Mouse (Mus musculus) heart, embryonic 16.5 days (tissue): ENCODE measurements around the gene Spag6. TPM values are rescaled to one million over a fixed set of nuclear protein-coding genes. Genes with fewer than 3 reads are reported as not detected.
A peak's percentile ranks its signal among the peaks of the same experiment; 100 is the strongest.

ENCODE experiments used
- ATAC-seq: fragments of 200-750 bp; cut with Nextera tagmentation; replicated peaks from 2 replicates; pipeline ENCODE4 v1.8.0; 2017; ENCODE audit warnings: moderate number of reproducible peaks; ENCODE audit not compliant: insufficient read depth, low FRiP score; ENCODE audit errors: extremely low read depth
- H3K27ac ChIP-seq: fragments of 300-500 bp; sonication (generic); 2 replicates; pipeline ENCODE4 v1.5.1; 2014; ENCODE audit warnings: mild to moderate bottlenecking, low read length, control low read depth, moderate library complexity
- H3K27me3 ChIP-seq: fragments of 300-500 bp; sonication (generic); 2 replicates; pipeline ENCODE4 v1.6.1; 2014; ENCODE audit warnings: low read length, mixed read lengths; ENCODE audit not compliant: control insufficient read depth, insufficient read depth
- H3K36me3 ChIP-seq: fragments of 300-500 bp; sonication (generic); 2 replicates; pipeline ENCODE4 v1.6.1; 2014; ENCODE audit not compliant: control insufficient read depth, insufficient read depth
- H3K4me1 ChIP-seq: fragments of 300-500 bp; sonication (generic); 2 replicates; pipeline ENCODE4 v1.6.1; 2014; ENCODE audit warnings: low read length, mixed read lengths; ENCODE audit not compliant: control insufficient read depth, insufficient read depth
- H3K4me2 ChIP-seq: fragments of 300-500 bp; sonication (generic); 2 replicates; pipeline ENCODE4 v1.6.1; 2014; ENCODE audit warnings: low read depth, mild to moderate bottlenecking, control low read depth, low read length
- H3K4me3 ChIP-seq: fragments of 300-500 bp; sonication (generic); 2 replicates; pipeline ENCODE4 v1.5.1; 2014; ENCODE audit warnings: mild to moderate bottlenecking, control low read depth, low read length
- H3K9ac ChIP-seq: fragments of 300-500 bp; sonication (generic); 2 replicates; pipeline ENCODE4 v1.6.1; 2014; ENCODE audit warnings: low read length, control low read depth
- H3K9me3 ChIP-seq: fragments of 300-500 bp; sonication (generic); replicated peaks from 2 replicates; pipeline ENCODE4 v1.6.1; 2016; ENCODE audit warnings: low read length; ENCODE audit not compliant: control insufficient read depth
- WGBS: fragments of 180-500 bp; shearing (Covaris S2); extraction: QIAGEN DNeasy Blood & Tissue Kit; methylation state at CpG from one replicate; pipeline ENCODE4 v1.1.7; 2014; 5-methylcytosine and 5-hydroxymethylcytosine counted together
- polyA plus RNA-seq: library from polyadenylated mRNA; unstranded; fragments of >200 nt; fragmentation: Nextera tagmentation; extraction: Ambion mirVana; gene quantifications from 2 replicates; pipeline ENCODE4 v1.2.1, GENCODE M21; 2015

Gene Spag6
- polyA plus RNA-seq: 0.26 TPM in 1 of 2 replicates, not detected in the other

GRCm38 (mm10) chr2:18693871-18694610 is at the start of gene Spag6:
Gene Spag6, plus strand, starts transcription at chr2:18694032.
- WGBS: under 1% methylated on average over 55 of the region's 61 CpGs
- no peaks in the 10 kb centered on the region for H3K9me3 ChIP-seq
- H3K4me2 ChIP-seq: peak within 1 kb of the TSS; percentile 97
- no peaks in the 10 kb centered on the region for H3K36me3 ChIP-seq
- peak within 1 kb of the TSS; percentile 86 for H3K27ac ChIP-seq
- H3K4me3 ChIP-seq: peak within 1 kb of the TSS; percentile 79
- peak; percentile 79 for ATAC-seq
- H3K4me1 ChIP-seq: peaks cover 19% of the 10 kb centered on the region
- peaks cover 48% of the 10 kb centered on the region for H3K27me3 ChIP-seq
- H3K9ac ChIP-seq: peak within 1 kb of the TSS; percentile 95

- Histone ChIP-seq H3K4me2 (no peak overlapping the region), H3K9ac (no peak overlapping the region), H3K4me3 (no peak overlapping the region), H3K9me3 (no peaks in the 10 kb centered on the region), H3K4me1 (no peaks in the 10 kb centered on the region), H3K36me3 (no peaks in the 10 kb centered on the region), H3K27ac (no peak overlapping the region), H3K27me3 (no peaks in the 10 kb centered on the region)
- ATAC-seq: no peak
- 86% methylated on average over 3 of the region's 4 CpGs for WGBS
These were observed 45.3 kb upstream of the Spag6 start for GRCm38 (mm10) chr2:18648563-18648962.

DNA sequence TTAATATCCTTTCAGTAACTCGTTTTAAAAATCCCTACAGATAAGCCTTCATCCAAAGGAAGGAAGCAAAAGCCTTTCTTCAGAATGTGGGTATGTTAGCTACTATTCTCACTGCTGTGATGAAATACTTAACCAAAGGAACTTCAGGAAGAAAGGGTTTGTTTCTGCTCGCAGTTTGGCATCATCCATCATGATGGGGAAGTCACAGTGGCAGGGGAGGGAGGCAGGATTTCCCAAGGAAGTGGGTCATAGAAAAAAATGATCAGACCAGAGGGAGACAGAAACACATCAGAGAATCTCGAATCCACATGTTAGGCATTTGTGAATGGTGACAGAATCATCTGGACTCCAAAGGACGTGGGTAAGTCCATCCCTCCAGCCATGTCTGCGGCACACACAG is 39.0 kb upstream of the Spag6 start:
- Histone ChIP-seq H3K36me3 (no peaks in the 10 kb centered on the region), H3K9me3 (no peaks in the 10 kb centered on the region), H3K27me3 (no peaks in the 10 kb centered on the region), H3K4me1 (no peaks in the 10 kb centered on the region), H3K4me3 (no peak overlapping the region), H3K9ac (no peak overlapping the region), H3K27ac (no peak overlapping the region), H3K4me2 (no peak overlapping the region)
- 61% methylated on average over 5 of the region's 5 CpGs for WGBS
- ATAC-seq: no peak

DNA sequence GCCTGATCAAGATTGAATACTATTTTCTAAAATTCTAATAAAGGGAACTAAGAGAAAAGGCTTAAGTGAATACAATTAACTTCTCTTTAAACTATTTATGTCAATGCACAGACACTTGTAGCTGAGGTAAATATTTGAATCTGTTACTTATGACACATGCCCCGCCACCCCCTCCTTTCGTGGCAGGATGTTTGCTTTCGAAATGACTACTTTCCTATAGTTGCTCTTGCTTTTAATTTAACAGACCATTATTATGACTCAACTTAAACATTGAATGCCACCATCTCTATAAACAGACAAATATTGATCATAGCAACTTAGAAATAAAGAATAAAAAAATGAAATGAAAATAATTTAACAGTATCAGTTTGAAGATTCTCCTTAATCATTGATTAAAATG is 29.8 kb upstream of the Spag6 start:
- no peaks in the 10 kb centered on the region for H3K9me3 ChIP-seq

DNA sequence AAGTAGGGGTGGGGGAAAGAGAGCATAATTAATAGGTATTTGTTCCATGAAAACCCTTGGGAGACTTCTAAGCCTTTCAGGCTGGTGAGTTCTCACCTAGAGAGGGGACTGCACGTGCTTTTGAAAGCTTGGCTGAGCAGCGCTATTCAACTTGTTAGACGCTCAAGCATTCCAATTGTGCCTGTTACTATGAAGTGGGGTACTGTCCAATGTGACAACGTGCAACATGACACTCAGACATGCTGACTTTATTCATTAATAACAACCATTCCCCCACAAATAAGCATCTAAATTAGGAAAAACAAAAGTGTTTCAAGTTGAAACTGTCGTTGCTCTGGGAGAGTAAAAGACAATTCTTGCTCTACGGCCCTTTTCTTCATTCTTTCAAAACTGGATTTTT is 22.8 kb upstream of the Spag6 start:
- no peak for ATAC-seq
- H3K4me3 ChIP-seq: no peak overlapping the region
- no peaks in the 10 kb centered on the region for H3K36me3 ChIP-seq
- H3K4me2 ChIP-seq: no peak overlapping the region
- no peaks in the 10 kb centered on the region for H3K27me3 ChIP-seq
- peaks cover 12% of the 10 kb centered on the region for H3K4me1 ChIP-seq
- no peaks in the 10 kb centered on the region for H3K9me3 ChIP-seq
- WGBS: 41% methylated on average over 6 of the region's 6 CpGs
- no peak overlapping the region for H3K27ac ChIP-seq
- H3K9ac ChIP-seq: no peak overlapping the region

More for the DNA sequence above, 29.8 kb upstream of the Spag6 start:
- ATAC-seq: no peak
- no peaks in the 10 kb centered on the region for H3K36me3 ChIP-seq
- no peak overlapping the region for H3K4me2 ChIP-seq
- no peak overlapping the region for H3K27ac ChIP-seq
- H3K9ac ChIP-seq: no peak overlapping the region
- no peaks in the 10 kb centered on the region for H3K27me3 ChIP-seq
- WGBS: 88% methylated on average over 3 of the region's 3 CpGs
- no peak overlapping the region for H3K4me3 ChIP-seq
- no peaks in the 10 kb centered on the region for H3K4me1 ChIP-seq

DNA sequence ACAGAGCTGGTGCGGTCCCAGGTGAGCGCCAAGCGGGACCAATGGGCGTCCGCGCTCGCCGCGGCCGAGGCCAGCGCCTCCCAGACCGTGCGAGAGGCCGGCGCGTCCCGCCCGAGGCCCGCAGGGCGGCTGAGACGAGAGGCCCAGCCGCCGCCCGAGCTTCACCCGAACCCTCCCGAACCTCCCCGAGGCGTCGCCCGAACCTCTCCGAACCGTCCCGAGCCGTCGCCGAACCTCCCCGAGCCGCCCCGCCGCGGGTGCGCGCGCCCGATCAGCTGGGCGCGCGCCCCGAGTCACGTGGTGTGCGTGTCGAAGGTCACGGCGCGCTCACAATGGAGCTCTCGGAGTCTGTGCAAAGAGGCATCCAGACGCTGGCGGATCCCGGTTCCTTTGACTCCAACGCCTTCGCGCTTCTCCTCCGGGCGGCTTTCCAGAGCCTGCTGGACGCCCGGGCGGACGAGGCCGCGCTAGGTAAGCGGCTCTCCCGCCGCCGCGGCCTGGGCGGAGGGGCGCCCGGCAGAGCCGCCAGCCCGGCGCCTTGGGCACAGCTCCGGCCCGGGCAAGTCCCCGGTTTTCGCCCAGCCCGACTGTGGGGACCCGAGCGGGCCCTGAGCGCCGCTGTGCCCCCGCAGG is 21.6 kb upstream of the Spag6 start, which contains the start of gene Commd3:
Gene Commd3 (plus strand): TSS at position 252 of the 633 bp plus-strand sequence.
- Histone ChIP-seq H3K9me3 (no peaks in the 10 kb centered on the region), H3K4me1 (peaks cover 13% of the 10 kb centered on the region), H3K27me3 (no peaks in the 10 kb centered on the region), H3K9ac (peak within 1 kb of the TSS; percentile 99), H3K4me3 (peak within 1 kb of the TSS; percentile 94), H3K36me3 (no peaks in the 10 kb centered on the region), H3K27ac (peak within 1 kb of the TSS; percentile 98), H3K4me2 (peak within 1 kb of the TSS; percentile 92)
- peak; percentile 83 for ATAC-seq
- under 1% methylated on average over 90 of the region's 91 CpGs for WGBS

DNA sequence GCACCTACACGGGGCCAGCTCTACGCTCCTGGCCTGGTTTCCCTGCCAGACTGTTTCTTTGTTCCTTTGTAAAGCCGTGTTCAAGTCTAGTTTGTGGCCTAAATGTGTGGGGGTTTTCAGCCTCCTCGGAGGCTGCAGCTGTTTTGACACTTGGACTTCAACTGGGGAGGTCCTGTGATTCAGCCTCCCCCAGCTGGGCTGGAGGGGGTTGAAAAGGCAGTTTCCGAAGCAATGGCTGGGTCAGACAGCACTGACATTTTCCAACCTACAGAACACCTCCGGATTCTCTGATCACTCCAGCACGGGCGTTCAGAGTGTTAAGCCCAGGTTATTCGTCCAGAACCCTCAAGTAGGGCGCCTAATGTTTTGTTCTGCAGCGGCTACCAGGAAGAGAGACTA is 21.1 kb upstream of the Spag6 start:
- H3K36me3 ChIP-seq: no peaks in the 10 kb centered on the region
- H3K27ac ChIP-seq: peak overlapping the region; percentile 98
- peak overlapping the region; percentile 92 for H3K4me2 ChIP-seq
- no peak for ATAC-seq
- peaks cover 13% of the 10 kb centered on the region for H3K4me1 ChIP-seq
- 1% methylated on average over 11 of the region's 11 CpGs for WGBS
- H3K27me3 ChIP-seq: no peaks in the 10 kb centered on the region
- H3K9me3 ChIP-seq: no peaks in the 10 kb centered on the region
- H3K9ac ChIP-seq: peak overlapping the region; percentile 99
- H3K4me3 ChIP-seq: peak overlapping the region; percentile 94

DNA sequence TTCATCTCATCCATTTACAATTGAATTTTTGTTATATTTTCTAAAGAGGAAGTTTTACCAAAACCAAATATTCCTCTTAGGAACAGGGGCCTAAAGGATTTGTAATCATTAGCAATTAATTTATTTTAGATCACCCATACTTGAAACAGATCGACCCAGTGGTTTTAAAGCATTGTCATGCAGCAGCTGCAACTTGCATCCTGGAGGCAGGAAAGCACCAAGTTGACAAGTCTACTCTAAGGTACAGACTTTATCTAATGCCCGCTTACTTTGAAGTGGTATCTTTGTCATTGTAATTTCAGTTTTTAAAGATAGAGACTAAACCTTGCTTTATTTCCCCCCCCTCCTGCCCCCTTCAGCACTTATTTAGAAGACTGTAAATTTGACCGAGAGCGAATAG is 20.1 kb upstream of the Spag6 start:
- 76% methylated on average over 4 of the region's 4 CpGs for WGBS
- no peak for ATAC-seq
- H3K27ac ChIP-seq: no peak overlapping the region
- peaks cover 18% of the 10 kb centered on the region for H3K4me1 ChIP-seq
- H3K36me3 ChIP-seq: no peaks in the 10 kb centered on the region
- no peak overlapping the region for H3K4me2 ChIP-seq
- no peaks in the 10 kb centered on the region for H3K27me3 ChIP-seq
- no peak overlapping the region for H3K4me3 ChIP-seq
- H3K9ac ChIP-seq: peak overlapping the region; percentile 26; the same call in 1 of the 2 replicates
- no peaks in the 10 kb centered on the region for H3K9me3 ChIP-seq
